Mouse (Mus musculus): ENCODE data around the gene Arrdc5. TPM values are rescaled to one million over a fixed set of nuclear protein-coding genes. Genes with fewer than 3 reads are reported as not detected.

The Arrdc5 gene
- polyA plus RNA-seq, 1 experiment from 2014 or later, result not detected

DNA sequence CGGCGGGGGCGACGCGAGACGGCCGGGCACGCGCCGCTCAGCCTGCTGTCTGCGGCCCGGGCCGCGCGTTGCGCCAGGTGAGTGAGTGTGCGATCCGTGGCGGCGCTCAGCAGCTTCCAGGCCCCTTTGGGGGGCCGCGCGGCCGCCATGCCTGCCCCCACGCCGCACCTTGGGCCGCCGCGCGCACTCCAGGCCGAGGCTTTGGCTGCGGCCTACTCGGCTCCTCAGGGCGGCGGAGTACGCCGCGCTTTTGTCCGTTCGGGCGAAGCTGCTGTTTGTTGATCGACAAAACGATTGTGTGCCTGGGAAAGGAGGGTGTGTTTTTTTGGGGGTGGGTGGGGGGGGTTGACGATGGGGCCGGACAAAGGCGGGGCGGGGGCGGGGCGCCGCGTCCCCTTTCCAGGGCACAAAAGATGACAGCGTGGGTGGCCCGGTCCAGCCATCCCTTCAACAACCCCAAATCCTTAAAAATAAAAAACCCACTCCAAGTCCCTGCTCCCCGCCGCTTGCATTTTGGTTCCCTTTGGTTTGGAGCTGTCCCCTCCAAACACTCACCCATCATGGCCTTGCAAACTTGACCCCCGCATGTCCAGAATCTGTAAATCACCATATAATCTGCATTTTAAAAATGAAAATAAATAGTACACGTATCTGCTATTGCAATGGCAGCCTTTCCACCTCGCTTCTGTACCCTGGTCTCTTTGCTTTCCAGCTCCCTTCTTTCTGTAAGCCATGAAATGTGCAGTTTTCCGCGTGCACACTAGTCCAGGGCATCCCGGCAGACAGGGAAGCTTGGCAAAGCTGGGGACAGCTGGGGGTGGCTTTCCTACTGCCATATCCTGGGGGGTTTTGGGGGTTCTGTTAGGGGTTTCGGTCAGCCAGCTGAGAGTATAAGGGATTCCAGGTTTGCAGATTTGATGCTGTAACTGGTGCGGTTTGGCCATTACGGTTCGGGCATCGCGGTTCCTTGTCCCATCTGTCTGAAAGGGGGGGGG lies 26.4 kb upstream of the Arrdc5 start:
- ATAC-seq (peak; percentile 30), DNase-seq (ENCODE audit: low spot score) (peak; percentile 38)
- Histone ChIP-seq H3K9ac (replicated peaks; ENCODE audit: low read depth) (peak overlapping the region; percentile 83), H3K9me3 (ENCODE audit: low read length) (no peaks in the 10 kb centered on the region), H3K4me3 (ENCODE audit: low read depth, low read length) (peak overlapping the region; percentile 80), H3K36me3 (ENCODE audit: insufficient read depth, low read length) (no peaks in the 10 kb centered on the region), H3K27ac (ENCODE audit: low read length) (peak overlapping the region; percentile 98), H3K4me1 (ENCODE audit: insufficient read depth, low read depth, low read length) (peaks cover 16% of the 10 kb centered on the region; the same call in 1 of the 2 replicates), H3K4me2 (replicated peaks; ENCODE audit: low read depth, low read length) (peak overlapping the region; percentile 91), H3K27me3 (replicated peaks; ENCODE audit: insufficient read depth, low read length) (no peaks in the 10 kb centered on the region)
- WGBS, result 3% methylated on average over 39 of the region's 67 CpGs
- TF ChIP-seq EP300 (IDR thresholded peaks at IDR 0.05) (no peak), CTCF (IDR thresholded peaks at IDR 0.05) (no peak)

DNA sequence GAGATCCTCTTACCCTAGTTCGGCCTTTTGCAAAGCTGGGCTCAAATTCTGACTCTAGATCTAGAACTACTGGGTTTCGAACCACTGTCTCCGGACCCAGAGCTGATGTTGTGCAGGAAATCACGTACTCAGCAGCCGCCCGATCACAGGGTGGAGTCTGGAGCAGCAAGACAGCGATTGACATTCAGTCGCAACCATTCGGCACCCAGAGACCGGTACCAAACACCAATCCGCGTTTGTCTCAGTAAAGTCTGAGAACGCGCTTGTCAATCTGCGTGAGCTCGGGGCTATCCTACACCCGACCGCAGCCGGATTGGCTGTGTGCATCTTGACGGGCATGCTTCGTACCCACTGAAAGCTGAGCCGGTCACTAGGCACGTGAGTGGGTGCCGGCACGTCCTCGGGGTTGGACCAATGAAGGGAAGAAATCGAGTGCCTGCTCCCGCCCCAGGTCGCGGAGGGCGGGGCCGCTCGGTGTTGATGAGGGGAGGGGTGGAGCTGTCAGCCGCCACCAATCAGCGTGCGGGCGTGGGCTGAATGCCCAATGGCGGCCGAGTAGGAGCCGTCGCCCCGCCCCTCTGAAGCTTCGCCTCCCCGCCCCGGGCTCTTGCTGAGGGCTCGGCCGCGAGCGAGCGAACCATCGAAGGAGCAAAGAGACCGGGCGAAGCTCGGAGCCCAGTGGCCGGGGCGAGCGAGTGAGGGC lies 25.5 kb upstream of the Arrdc5 start, which contains the start of gene Kdm4b:
TSS of gene Kdm4b (plus strand) at position 613 of the 703 bp plus-strand sequence.
- ATAC-seq, result peak; percentile 98
- Histone ChIP-seq H3K4me3 (ENCODE audit: low read depth, low read length) (peak within 1 kb of the TSS; percentile 80), H3K4me1 (ENCODE audit: insufficient read depth, low read depth, low read length) (peaks cover 16% of the 10 kb centered on the region; the same call in 1 of the 2 replicates), H3K9me3 (ENCODE audit: low read length) (no peaks in the 10 kb centered on the region), H3K27me3 (replicated peaks; ENCODE audit: insufficient read depth, low read length) (no peaks in the 10 kb centered on the region), H3K9ac (replicated peaks; ENCODE audit: low read depth) (peak within 1 kb of the TSS; percentile 83), H3K36me3 (ENCODE audit: insufficient read depth, low read length) (no peaks in the 10 kb centered on the region), H3K27ac (ENCODE audit: low read length) (peak within 1 kb of the TSS; percentile 98), H3K4me2 (replicated peaks; ENCODE audit: low read depth, low read length) (peak within 1 kb of the TSS; percentile 91)
- WGBS, result under 1% methylated on average over 52 of the region's 57 CpGs
- DNase-seq (ENCODE audit: low spot score), result peak; percentile 100
- no peak for TF ChIP-seq EP300 (IDR thresholded peaks at IDR 0.05)
- TF ChIP-seq CTCF (IDR thresholded peaks at IDR 0.05), result no peak

DNA sequence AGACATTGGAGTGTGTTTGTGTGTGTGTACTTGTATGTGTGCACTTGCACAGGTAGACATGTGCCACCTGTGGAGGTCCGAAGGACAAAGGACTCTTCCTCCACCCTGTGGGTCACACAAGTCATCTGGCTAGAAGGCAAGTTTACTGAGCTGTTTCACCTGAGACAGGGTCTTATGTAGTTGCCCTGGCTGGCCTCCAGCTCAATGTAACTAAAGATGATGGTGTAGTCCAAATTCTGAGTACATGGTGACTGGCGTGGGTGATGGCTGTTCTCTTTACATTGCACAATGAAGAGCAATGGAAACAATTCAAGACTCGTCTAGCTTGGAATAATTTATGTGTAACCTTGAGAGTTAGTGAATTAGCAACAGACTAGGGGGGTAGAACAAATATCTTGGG lies 24.3 kb upstream of the Arrdc5 start:
- H3K27ac ChIP-seq (ENCODE audit: low read length), result no peak overlapping the region
- no peak overlapping the region for H3K4me3 ChIP-seq (ENCODE audit: low read depth, low read length)
- no peak for TF ChIP-seq CTCF (IDR thresholded peaks at IDR 0.05)
- TF ChIP-seq EP300 (IDR thresholded peaks at IDR 0.05), result no peak
- no peaks in the 10 kb centered on the region for H3K36me3 ChIP-seq (ENCODE audit: insufficient read depth, low read length)
- no peak overlapping the region for H3K4me2 ChIP-seq (replicated peaks; ENCODE audit: low read depth, low read length)
- DNase-seq (ENCODE audit: low spot score) (no peak), ATAC-seq (no peak)
- H3K9me3 ChIP-seq (ENCODE audit: low read length), result no peaks in the 10 kb centered on the region
- H3K4me1 ChIP-seq (ENCODE audit: insufficient read depth, low read depth, low read length), result peaks cover 16% of the 10 kb centered on the region; the same call in 1 of the 2 replicates
- 44% methylated on average over 3 of the region's 3 CpGs for WGBS
- no peaks in the 10 kb centered on the region for H3K27me3 ChIP-seq (replicated peaks; ENCODE audit: insufficient read depth, low read length)
- H3K9ac ChIP-seq (replicated peaks; ENCODE audit: low read depth), result no peak overlapping the region

DNA sequence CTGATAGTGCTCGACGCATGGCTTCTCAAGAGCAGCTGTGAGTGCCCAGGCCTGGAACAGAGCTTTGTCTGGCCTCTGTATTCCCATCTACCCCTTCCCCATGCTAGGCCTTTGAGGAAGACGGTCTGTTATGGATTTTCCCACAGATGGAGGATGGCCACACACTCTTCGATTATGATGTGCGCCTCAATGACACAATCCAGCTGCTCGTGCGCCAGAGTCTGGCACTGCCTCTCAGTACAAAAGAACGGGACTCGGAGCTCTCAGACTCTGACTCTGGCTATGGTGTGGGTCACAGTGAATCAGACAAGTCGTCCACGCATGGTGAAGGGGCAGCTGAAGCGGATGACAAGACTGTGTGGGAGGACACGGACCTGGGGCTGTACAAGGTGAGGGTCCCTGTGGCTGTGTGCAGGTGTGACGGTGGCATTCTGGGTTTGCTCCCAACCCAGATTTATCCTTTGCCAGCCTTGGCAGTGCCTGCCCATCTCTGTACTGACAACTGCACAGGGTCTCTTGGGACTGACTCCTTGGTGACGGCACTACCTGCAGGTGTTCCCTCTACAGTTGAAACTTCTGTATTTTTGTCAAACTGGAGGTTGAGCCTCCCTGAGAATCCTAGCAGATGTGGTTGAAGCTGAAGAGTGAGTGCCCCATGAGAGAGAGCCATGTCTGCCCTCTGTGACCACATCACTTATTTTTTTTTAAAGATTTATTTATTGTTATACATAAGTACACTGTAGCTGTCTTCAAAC lies 9.3 kb upstream of the Arrdc5 start:
- H3K4me1 ChIP-seq (ENCODE audit: insufficient read depth, low read depth, low read length), result peaks cover 14% of the 10 kb centered on the region
- no peaks in the 10 kb centered on the region for H3K36me3 ChIP-seq (ENCODE audit: insufficient read depth, low read length)
- TF ChIP-seq CTCF (IDR thresholded peaks at IDR 0.05), result no peak
- TF ChIP-seq EP300 (IDR thresholded peaks at IDR 0.05), result no peak
- no peak overlapping the region for H3K27ac ChIP-seq (ENCODE audit: low read length)
- no peaks in the 10 kb centered on the region for H3K27me3 ChIP-seq (replicated peaks; ENCODE audit: insufficient read depth, low read length)
- ATAC-seq, result peak; percentile 37; the same call in 1 of the 2 replicates
- DNase-seq (ENCODE audit: low spot score), result peak; percentile 46
- H3K9me3 ChIP-seq (ENCODE audit: low read length), result no peaks in the 10 kb centered on the region
- H3K4me2 ChIP-seq (replicated peaks; ENCODE audit: low read depth, low read length), result no peak overlapping the region
- H3K4me3 ChIP-seq (ENCODE audit: low read depth, low read length), result no peak overlapping the region
- H3K9ac ChIP-seq (replicated peaks; ENCODE audit: low read depth), result no peak overlapping the region
- WGBS, result 70% methylated on average over 15 of the region's 15 CpGs

DNA sequence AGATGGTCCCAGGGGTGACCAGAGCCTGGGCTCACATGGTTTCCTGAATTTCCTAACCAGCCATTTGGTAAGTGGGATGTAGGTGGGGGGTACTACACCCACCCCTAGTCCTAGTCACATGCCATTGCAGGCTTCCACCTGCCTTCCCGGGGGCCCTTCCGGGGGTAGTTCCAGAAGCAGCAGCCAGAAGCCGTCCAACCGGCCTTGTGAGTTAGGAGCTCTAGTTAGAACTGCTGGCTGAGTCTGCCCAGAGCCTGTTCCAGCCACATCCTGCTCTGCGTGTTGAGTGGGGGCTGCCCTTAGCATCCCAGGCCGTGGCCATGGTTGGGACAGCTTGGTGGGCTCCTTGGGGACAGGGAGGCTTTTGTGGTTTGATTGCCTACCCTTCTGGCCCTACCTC lies 8.0 kb upstream of the Arrdc5 start:
- WGBS, result 48% methylated on average over 6 of the region's 6 CpGs
- Histone ChIP-seq H3K36me3 (ENCODE audit: insufficient read depth, low read length) (no peaks in the 10 kb centered on the region), H3K27ac (ENCODE audit: low read length) (peak overlapping the region; percentile 57; the same call in 1 of the 2 replicates), H3K9ac (replicated peaks; ENCODE audit: low read depth) (no peak overlapping the region), H3K4me1 (ENCODE audit: insufficient read depth, low read depth, low read length) (peaks cover 17% of the 10 kb centered on the region), H3K27me3 (replicated peaks; ENCODE audit: insufficient read depth, low read length) (no peaks in the 10 kb centered on the region), H3K9me3 (ENCODE audit: low read length) (no peaks in the 10 kb centered on the region), H3K4me2 (replicated peaks; ENCODE audit: low read depth, low read length) (no peak overlapping the region), H3K4me3 (ENCODE audit: low read depth, low read length) (no peak overlapping the region)
- TF ChIP-seq CTCF (IDR thresholded peaks at IDR 0.05), result no peak
- no peak for TF ChIP-seq EP300 (IDR thresholded peaks at IDR 0.05)
- peak; percentile 9 for ATAC-seq
- DNase-seq (ENCODE audit: low spot score), result peak; percentile 45

All from lung, postnatal 0 days (tissue).